Mouse (Mus musculus) intestine, embryonic 14.5 days (tissue): ENCODE data around the gene Tenm3. TPM values are rescaled to one million over a fixed set of nuclear protein-coding genes. Genes with fewer than 3 reads are reported as not detected.

Experiments
- ATAC-seq: fragments of 200-750 bp; cut with Nextera tagmentation; replicated peaks from 2 replicates; pipeline ENCODE4 v1.8.0; 2017; ENCODE audit warnings: low read depth, moderate number of reproducible peaks, moderate TSS enrichment, moderate library complexity; ENCODE audit not compliant: low FRiP score, low TSS enrichment
- DNase-seq: peaks from one replicate; pipeline ENCODE4 v3.0.0-alpha.2; 2018; ENCODE audit warnings: low spot score
- H3K27ac ChIP-seq: fragments of 300-500 bp; sonication (generic); 2 replicates; pipeline ENCODE4 v1.5.1; 2014; ENCODE audit warnings: low read depth, mild to moderate bottlenecking, control low read depth
- H3K27me3 ChIP-seq: fragments of 300-500 bp; sonication (generic); replicated peaks from 2 replicates; pipeline ENCODE4 v1.6.1; 2014; ENCODE audit warnings: low read length, control low read depth; ENCODE audit not compliant: control insufficient read depth, insufficient read depth
- H3K36me3 ChIP-seq: fragments of 300-500 bp; sonication (generic); 2 replicates; pipeline ENCODE4 v1.6.1; 2014; ENCODE audit warnings: low read length, control low read depth; ENCODE audit not compliant: control insufficient read depth, insufficient read depth
- H3K4me1 ChIP-seq: fragments of 300-500 bp; sonication (generic); replicated peaks from 2 replicates; pipeline ENCODE4 v1.6.1; 2014; ENCODE audit warnings: low read length, control low read depth, mixed read lengths; ENCODE audit not compliant: control insufficient read depth, insufficient read depth
- H3K4me2 ChIP-seq: fragments of 300-500 bp; sonication (generic); 2 replicates; pipeline ENCODE4 v1.6.1; 2014; ENCODE audit warnings: low read length
- H3K4me3 ChIP-seq: fragments of 300-500 bp; sonication (generic); 2 replicates; pipeline ENCODE4 v1.5.1; 2014; ENCODE audit warnings: low read depth, low read length, control low read depth, mixed read lengths
- H3K9ac ChIP-seq: fragments of 300-500 bp; sonication (generic); 2 replicates; pipeline ENCODE4 v1.6.1; 2014; ENCODE audit warnings: mild to moderate bottlenecking, low read length
- H3K9me3 ChIP-seq: fragments of 300-500 bp; sonication (generic); 2 replicates; pipeline ENCODE4 v1.6.1; 2016; ENCODE audit warnings: low read length, control low read depth; ENCODE audit not compliant: control insufficient read depth
- WGBS: fragments of 180-500 bp; shearing (Covaris S2); extraction: QIAGEN DNeasy Blood & Tissue Kit; methylation state at CpG from one replicate; pipeline ENCODE4 v1.1.7; 2014; 5-methylcytosine and 5-hydroxymethylcytosine counted together
- polyA plus RNA-seq: library from polyadenylated mRNA; unstranded; fragments of >200 nt; fragmentation: Nextera tagmentation; extraction: Ambion mirVana; gene quantifications from 2 replicates; pipeline ENCODE4 v1.2.1, GENCODE M21; 2014

Tenm3 gene
- polyA plus RNA-seq, 1 experiment from 2014 or later: 32.1 TPM

DNA sequence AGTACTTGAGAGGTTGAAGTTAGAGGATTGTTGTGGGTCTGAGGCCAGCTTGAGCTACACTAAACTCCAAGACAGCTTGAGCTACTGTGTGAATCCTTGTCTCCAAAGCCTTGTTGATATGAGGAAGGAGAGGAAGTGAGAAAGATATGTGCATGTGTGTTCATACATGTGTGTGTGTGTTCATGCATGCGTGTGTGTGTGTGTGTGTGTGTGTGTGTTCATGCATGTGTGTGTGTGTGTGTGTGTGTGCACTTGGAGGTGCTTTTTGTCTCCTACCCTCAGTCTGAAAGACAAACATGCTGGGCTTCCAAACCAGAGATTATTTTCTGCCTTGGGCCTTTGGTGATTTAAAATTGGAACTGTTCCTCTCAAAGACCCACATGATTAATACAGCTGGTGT is 184.5 kb downstream of the Tenm3 start:
- Histone ChIP-seq H3K27ac (no peak overlapping the region), H3K4me3 (no peak overlapping the region), H3K9ac (no peak overlapping the region), H3K4me1 (0 out of 2 replicates have a peak, but pooled peaks cover 5% of the 10 kb centered on the region), H3K36me3 (no peaks in the 10 kb centered on the region), H3K9me3 (no peaks in the 10 kb centered on the region), H3K4me2 (no peak overlapping the region), H3K27me3 (no peaks in the 10 kb centered on the region)
- no peak for ATAC-seq
- no peak for DNase-seq
- 80% methylated on average over 1 of the region's 1 CpGs for WGBS

DNA sequence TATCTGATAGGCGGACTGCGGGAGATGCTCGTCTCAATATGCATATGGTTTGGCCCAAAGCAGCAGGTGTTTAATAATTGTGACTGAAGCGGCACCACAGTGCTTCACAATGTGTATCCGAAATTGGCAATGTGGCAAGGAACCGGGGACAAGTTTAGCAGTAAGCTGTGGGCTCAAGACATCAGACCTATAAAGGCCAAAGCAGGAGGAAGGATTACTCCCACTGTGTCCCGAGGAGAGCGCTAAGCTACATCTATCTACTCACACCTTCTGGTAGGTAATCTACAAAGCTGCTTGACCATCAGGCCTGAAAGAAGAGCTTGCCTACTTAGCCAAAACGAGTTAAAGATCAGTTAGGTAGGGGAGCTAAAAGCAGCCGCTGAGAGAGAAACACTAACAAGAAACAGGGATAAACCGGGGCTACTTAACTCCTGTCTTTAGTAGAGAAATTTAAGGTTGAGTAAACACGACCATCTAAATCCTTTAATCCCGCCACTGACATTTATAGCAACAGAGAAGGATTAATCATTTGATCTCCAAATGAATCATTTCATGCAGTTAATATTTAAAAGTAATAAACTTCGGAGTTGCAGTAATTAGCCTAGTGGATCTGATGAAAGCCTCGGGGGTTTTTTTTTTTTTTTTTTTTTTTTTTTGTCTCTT is 188.2 kb downstream of the Tenm3 start:
- no peak overlapping the region for H3K4me2 ChIP-seq
- DNase-seq: no peak

DNA sequence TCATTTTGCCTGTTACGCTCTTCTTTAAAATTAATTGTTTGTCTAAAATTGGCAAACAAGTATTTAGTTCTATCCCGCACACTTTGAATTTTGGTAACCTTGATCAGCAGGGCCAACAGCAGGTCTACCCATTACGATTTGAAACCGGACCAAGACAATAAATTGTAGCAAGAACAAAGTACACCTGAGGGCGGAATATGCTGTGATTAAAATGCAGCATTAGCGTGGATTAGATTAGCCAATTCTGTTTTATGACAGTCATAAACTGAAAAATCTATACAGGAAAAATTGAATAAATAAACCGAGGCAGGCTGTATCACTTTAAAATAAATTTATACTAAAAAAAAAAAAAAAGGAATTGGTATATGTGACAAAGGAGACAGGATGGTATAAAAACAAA is 193.9 kb downstream of the Tenm3 start:
- Histone ChIP-seq H3K36me3 (no peaks in the 10 kb centered on the region), H3K27ac (no peak overlapping the region), H3K4me2 (no peak overlapping the region), H3K4me3 (no peak overlapping the region), H3K4me1 (peaks cover 6% of the 10 kb centered on the region; the same call in 1 of the 2 replicates), H3K27me3 (no peaks in the 10 kb centered on the region), H3K9me3 (no peaks in the 10 kb centered on the region), H3K9ac (no peak overlapping the region)
- DNase-seq: no peak
- 78% methylated on average over 7 of the region's 7 CpGs for WGBS
- ATAC-seq: no peak

More for the DNA sequence above, 188.2 kb downstream of the Tenm3 start:
- ATAC-seq: no peak
- no peak overlapping the region for H3K27ac ChIP-seq
- H3K4me3 ChIP-seq: no peak overlapping the region
- H3K9me3 ChIP-seq: no peaks in the 10 kb centered on the region
- H3K36me3 ChIP-seq: no peaks in the 10 kb centered on the region
- WGBS: 47% methylated on average over 15 of the region's 15 CpGs
- H3K27me3 ChIP-seq: no peaks in the 10 kb centered on the region
- H3K4me1 ChIP-seq: 0 out of 2 replicates have a peak, but pooled peaks cover 5% of the 10 kb centered on the region
- H3K9ac ChIP-seq: no peak overlapping the region

DNA sequence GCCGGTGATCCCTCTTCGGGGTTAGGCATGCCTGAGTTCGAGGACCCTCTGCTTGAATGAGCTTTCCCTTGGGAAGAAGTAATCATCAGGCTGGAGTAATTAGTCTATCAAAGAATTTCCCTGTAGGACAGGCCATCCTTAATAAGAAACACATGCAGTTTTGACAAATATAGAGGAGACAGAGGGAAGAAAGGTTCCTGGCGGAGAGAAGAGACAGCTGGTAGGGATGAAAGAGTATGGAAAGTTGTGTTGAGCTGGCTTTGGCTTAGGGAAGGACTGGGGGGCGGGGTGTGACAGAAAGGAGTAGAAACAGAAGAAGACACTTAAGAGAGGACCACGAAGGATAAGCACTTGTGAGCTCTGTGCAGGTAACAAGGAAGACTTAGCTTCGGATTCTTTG is 194.3 kb downstream of the Tenm3 start:
- Histone ChIP-seq H3K4me2 (no peak overlapping the region), H3K36me3 (no peaks in the 10 kb centered on the region), H3K27me3 (no peaks in the 10 kb centered on the region), H3K9ac (no peak overlapping the region), H3K4me1 (peaks cover 6% of the 10 kb centered on the region; the same call in 1 of the 2 replicates), H3K27ac (no peak overlapping the region), H3K9me3 (no peaks in the 10 kb centered on the region), H3K4me3 (no peak overlapping the region)
- 64% methylated on average over 7 of the region's 7 CpGs for WGBS
- DNase-seq (no peak), ATAC-seq (no peak)

DNA sequence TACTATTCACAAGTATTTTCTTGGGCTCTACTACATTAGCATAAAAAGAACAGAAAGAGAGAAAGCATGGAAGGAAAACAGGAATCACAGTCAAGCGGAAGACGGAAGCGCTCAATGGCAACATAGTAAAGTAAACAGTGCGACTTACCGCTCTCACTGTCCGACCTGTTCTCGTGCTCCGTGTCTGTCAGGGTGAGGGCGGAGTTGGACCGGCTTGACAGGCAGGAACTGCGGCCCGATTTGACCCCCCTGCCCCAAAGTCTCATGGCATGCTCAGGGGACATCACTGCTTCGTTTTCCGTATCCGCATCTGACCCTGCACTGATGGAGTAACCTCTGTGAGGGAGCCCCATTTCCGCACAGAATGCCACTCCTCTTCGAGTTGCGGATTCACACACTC is 197.6 kb downstream of the Tenm3 start:
- H3K4me3 ChIP-seq: no peak overlapping the region
- H3K27ac ChIP-seq: no peak overlapping the region
- H3K36me3 ChIP-seq: no peaks in the 10 kb centered on the region
- no peak for ATAC-seq
- H3K27me3 ChIP-seq: no peaks in the 10 kb centered on the region
- DNase-seq: no peak
- 71% methylated on average over 18 of the region's 18 CpGs for WGBS
- H3K9ac ChIP-seq: no peak overlapping the region
- H3K9me3 ChIP-seq: no peaks in the 10 kb centered on the region
- no peak overlapping the region for H3K4me2 ChIP-seq
- H3K4me1 ChIP-seq: peaks cover 6% of the 10 kb centered on the region; the same call in 1 of the 2 replicates

DNA sequence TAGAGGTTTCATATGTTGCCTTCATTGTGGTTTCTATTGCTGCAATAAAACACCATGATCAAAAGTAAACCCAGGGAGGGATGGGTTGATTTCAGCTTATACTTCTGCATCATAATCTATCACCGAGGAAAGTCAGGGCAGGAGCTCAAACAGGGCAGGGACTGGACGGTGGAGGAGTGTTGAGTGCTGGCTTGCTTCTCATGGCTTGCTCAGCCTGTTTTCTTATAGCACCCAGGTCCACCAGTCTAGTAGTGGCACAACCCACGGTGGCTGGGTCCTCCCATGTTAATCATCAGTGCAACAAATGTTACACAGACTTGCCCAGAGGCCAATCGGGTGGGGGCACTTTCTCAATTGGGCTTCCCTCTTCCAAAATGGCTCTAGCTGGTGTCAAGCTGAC is 205.6 kb downstream of the Tenm3 start:
- Histone ChIP-seq H3K36me3 (no peaks in the 10 kb centered on the region), H3K27ac (no peak overlapping the region), H3K4me3 (no peak overlapping the region), H3K9ac (no peak overlapping the region), H3K4me2 (no peak overlapping the region), H3K9me3 (no peaks in the 10 kb centered on the region), H3K4me1 (0 out of 2 replicates have a peak, but pooled peaks cover 5% of the 10 kb centered on the region), H3K27me3 (no peaks in the 10 kb centered on the region)
- 74% methylated on average over 4 of the region's 4 CpGs for WGBS
- ATAC-seq (no peak), DNase-seq (no peak)

GRCm38 (mm10) chr8:48636979-48637378 is 206.8 kb downstream of the Tenm3 start:
- no peak overlapping the region for H3K9ac ChIP-seq
- WGBS: 84% methylated on average over 5 of the region's 5 CpGs
- DNase-seq (no peak), ATAC-seq (no peak)
- H3K4me2 ChIP-seq: no peak overlapping the region
- no peaks in the 10 kb centered on the region for H3K9me3 ChIP-seq
- no peak overlapping the region for H3K4me3 ChIP-seq
- no peak overlapping the region for H3K27ac ChIP-seq
- 0 out of 2 replicates have a peak, but pooled peaks cover 5% of the 10 kb centered on the region for H3K4me1 ChIP-seq
- no peaks in the 10 kb centered on the region for H3K36me3 ChIP-seq
- H3K27me3 ChIP-seq: no peaks in the 10 kb centered on the region

GRCm38 (mm10) chr8:48635815-48636214 is 207.9 kb downstream of the Tenm3 start:
- no peak for ATAC-seq
- no peaks in the 10 kb centered on the region for H3K27me3 ChIP-seq
- H3K36me3 ChIP-seq: no peaks in the 10 kb centered on the region
- no peak overlapping the region for H3K4me3 ChIP-seq
- 40% methylated on average over 4 of the region's 4 CpGs for WGBS
- H3K4me2 ChIP-seq: no peak overlapping the region
- H3K27ac ChIP-seq: no peak overlapping the region
- H3K9ac ChIP-seq: no peak overlapping the region
- H3K4me1 ChIP-seq: 0 out of 2 replicates have a peak, but pooled peaks cover 5% of the 10 kb centered on the region
- H3K9me3 ChIP-seq: no peaks in the 10 kb centered on the region
- no peak for DNase-seq

DNA sequence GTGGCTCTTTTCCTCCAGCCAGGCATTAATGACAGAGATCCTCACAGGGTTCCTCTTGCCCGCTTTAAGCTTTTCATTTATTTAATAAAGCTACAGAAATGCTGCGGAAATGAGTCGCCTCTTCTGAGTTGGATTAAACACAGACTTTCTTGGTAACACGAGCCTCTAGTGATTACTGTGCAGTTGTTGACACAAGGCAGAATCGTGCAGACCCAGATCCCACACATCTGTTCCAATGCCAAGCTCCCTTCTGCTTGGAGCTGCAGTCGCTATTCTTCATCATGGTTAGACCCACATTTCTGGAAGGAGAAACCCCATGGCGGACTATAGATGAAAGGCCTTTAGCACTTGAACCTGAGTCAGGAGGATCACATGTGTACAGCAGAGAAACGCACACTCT is 210.3 kb downstream of the Tenm3 start:
- WGBS: 39% methylated on average over 8 of the region's 8 CpGs
- DNase-seq: no peak

More for the DNA sequence above, 210.3 kb downstream of the Tenm3 start:
- H3K4me2 ChIP-seq: no peak overlapping the region
- H3K36me3 ChIP-seq: no peaks in the 10 kb centered on the region
- H3K4me3 ChIP-seq: no peak overlapping the region
- H3K4me1 ChIP-seq: 0 out of 2 replicates have a peak, but pooled peaks cover 5% of the 10 kb centered on the region
- ATAC-seq: no peak
- no peaks in the 10 kb centered on the region for H3K9me3 ChIP-seq
- no peak overlapping the region for H3K27ac ChIP-seq
- H3K9ac ChIP-seq: no peak overlapping the region
- no peaks in the 10 kb centered on the region for H3K27me3 ChIP-seq
